Mouse (Mus musculus) fat pad, adult 2 months (tissue): ENCODE results near the gene Lhfpl1.
"Not testable (repeated sequence)": the region's sequence is repeated elsewhere in the genome, so short reads cannot be mapped to it uniquely, and the experiment has no call there.

Experiments
- DNase-seq: peaks from one replicate; pipeline ENCODE4 v3.0.0-alpha.2; 2011; ENCODE audit warnings: low read depth, low spot score; ENCODE audit errors: extremely low read depth

The Lhfpl1 gene

DNA sequence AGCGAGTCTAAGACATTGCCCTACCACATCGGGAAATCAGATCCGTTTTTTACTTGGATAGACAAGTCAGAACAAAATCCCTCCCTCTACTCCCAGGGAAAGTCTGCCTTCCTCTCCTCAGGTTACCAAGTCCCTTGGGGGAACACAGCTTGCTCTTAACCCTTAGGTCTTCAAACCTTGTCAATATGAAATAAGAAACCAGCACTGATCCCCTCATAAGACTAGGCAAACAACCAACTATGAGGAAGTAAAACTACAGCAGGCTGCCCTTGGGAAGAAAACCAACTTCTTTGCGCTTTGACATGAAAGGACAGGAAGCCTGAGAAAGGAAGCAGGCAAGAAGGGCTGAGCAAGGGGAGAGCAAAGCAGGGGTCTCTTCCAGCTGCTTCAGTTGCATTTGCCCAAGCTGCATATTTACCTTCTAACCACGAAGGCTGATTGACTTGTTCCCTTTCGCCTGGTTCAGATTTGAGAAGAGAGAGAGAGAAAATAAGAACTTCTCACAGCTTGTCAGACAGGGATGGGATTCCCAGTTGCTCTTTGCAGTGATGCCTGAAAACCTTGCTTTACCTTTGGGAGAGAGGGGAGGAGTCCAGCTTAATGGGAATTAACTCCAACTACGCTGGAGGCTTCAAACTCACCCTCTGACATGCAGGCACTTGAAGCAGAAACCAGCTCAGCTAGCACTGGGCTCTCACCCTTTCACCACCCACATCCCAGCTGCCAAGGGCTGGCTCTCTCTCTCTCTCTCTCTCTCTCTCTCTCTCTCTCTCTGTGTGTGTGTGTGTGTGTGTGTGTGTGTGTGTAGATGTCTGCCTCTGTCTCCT lies at the start of gene Lhfpl1:
Lhfpl1 (minus strand) TSS at position 713 of the 827 bp plus-strand sequence.
- peak; percentile 42 for DNase-seq

GRCm38 (mm10) chrX:145371839-145372238 lies 22.9 kb upstream of the Lhfpl1 start:
- DNase-seq: no peak

GRCm38 (mm10) chrX:145362527-145362926 lies 13.6 kb upstream of the Lhfpl1 start:
- no peak for DNase-seq

DNA sequence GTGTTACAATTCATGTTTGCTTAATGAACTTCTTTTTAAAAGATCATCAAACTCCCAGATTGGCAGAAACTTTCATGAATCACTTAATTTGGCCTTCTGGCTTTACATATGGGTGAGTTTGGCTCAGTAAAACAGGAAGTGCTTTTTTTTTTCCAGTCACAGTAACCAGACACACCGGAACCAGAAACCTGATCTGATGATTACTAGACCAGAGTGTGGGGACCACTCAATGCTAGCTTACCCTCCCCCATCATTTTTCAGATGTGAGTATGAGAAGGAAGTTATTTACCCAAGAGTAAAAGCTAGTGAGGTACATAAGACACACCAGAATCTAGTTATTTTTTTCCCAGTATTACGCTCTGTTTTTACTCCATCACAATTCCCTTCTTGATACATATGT lies 6.5 kb downstream of the Lhfpl1 start:
- DNase-seq: no peak

- DNase-seq: no peak
These were observed 12.7 kb downstream of the Lhfpl1 start for GRCm38 (mm10) chrX:145336141-145336540.

- no peak for DNase-seq
These were observed 40.3 kb downstream of the Lhfpl1 start for GRCm38 (mm10) chrX:145308555-145308954.

DNA sequence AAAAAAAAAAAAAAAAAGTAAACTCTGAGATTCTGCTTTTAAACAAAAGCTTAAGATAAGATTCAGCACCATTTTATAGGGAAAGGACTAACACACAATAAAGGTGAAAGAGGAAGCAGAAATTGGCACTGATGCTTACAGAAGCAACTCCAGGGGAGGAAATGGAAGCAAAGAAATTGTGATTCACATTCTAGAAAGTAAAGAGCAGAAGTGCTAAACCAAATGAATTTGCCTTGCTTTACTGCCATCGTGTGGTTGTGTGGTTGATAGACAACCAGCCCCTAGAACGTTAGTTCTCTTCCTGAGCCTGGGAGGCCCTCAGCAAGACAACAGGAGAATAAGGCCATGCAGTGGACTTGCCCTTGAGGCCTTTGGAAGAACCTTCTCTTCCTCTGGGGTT lies 41.7 kb downstream of the Lhfpl1 start:
- DNase-seq: no peak

GRCm38 (mm10) chrX:145300232-145300631 lies 48.7 kb downstream of the Lhfpl1 start:
- DNase-seq: not testable (repeated sequence)

- DNase-seq: no peak
These were observed 76.7 kb downstream of the Lhfpl1 start for GRCm38 (mm10) chrX:145272209-145272608.

- DNase-seq: no peak
These were observed 77.1 kb downstream of the Lhfpl1 start for GRCm38 (mm10) chrX:145271768-145272167.

DNA sequence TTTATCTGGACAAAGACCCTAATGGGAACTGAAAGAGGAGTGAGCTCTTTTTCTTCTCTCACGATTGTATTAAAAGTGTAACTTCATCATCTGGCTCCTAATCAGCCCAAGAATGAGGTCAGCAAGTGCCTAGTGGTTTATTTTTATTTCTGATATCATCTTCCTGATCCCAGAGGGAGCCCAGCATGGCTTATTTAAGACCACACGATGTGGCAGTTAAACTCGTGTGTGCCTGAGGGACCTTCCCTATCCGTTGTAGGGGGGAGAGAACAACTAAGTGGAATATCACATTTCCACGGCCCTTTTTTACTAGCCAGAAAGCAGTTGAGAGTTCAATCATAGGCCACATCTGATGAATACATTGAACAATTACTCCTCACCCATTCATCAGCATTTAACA lies 87.1 kb downstream of the Lhfpl1 start:
- no peak for DNase-seq
